17 mouse cellular contexts compared by ENCODE assay signal in the genomic region with DNA sequence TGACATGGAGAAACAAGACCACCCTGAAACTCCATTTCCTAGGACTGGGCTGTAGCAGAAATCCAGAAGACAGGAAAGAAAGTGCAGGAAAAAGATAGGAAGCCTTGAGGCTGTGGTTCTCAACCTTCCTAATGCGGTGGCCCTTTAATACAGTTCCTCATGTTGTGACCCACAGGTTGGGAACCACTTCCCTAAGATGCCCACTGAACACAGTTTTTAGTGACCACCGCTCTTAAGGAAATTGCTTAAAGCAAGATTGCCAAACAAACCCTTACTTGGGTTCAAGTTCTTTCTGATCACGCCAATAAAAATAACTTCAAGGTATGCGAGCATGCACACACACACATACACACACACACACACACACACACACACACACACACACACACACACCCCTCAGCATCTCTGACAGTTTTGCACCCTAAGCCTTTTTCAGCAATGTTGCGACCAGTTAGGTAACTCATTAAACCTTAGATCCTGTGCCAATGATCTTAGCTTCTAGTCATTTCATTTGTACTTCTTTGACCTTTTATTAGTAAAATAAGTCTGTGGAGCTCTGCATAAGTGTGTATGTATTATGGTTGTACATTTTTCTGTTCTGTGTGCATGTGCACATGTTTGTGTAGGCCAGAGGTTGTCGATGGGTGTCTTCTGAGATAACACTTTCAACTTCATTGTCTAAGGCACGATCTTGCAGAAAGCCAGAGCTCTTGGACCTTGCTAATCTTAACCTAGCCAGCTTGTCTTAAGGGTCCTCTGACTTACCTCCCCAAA. TPM values are rescaled to one million over a fixed set of nuclear protein-coding genes. Genes with fewer than 3 reads are reported as not detected.
DNase-seq lines count a peak whose midpoint lies in the region; ATAC-seq lines count a peak whose summit lies in the region.
"Had no signal": no experiment of that assay in that cellular context is flagged by ENCODE, and none has a peak within 500 bp of the region (broad histone marks: within the 10 kb centered on the region; RNA-seq: fewer than 3 reads in every experiment).

No protein-coding gene starts in this region.

- peak overlapping the region; percentile 45 for H3K27ac ChIP-seq in intestine, embryonic 16.5 days (ENCODE audit: low read length)
- 0 out of 2 replicates have a peak overlapping the region, but pooled peaks have one; percentile 31 for H3K27ac ChIP-seq in stomach, embryonic 15.5 days
- H3K27ac ChIP-seq: gastrocnemius, adult 2 months; heart, adult 2 months; hindbrain, embryonic 13.5 days; left cerebral cortex, adult 2 months; neural tube, embryonic 13.5 days had no signal

- peak; percentile 71 for ATAC-seq in intestine, embryonic 16.5 days
- ATAC-seq in stomach, embryonic 15.5 days (ENCODE audit: insufficient read depth, low FRiP score, low read depth) = no peak
- ATAC-seq: forebrain, embryonic 14.5 days had no signal

- 0 out of 2 replicates have a peak, but pooled peaks cover 2% of the 10 kb centered on the region for H3K4me1 ChIP-seq in intestine, embryonic 16.5 days (ENCODE audit: control insufficient read depth, insufficient read depth, low read length)
- no peaks in the 10 kb centered on the region for H3K4me1 ChIP-seq in stomach, embryonic 15.5 days
- H3K4me1 ChIP-seq: hindbrain, embryonic 13.5 days; neural tube, embryonic 13.5 days had no signal

- H3K4me2 ChIP-seq in intestine, embryonic 16.5 days (ENCODE audit: low read depth, low read length) = no peak overlapping the region
- H3K4me2 ChIP-seq in stomach, embryonic 15.5 days = no peak overlapping the region
- H3K4me2 ChIP-seq: hindbrain, embryonic 13.5 days; neural tube, embryonic 13.5 days had no signal

- intact Hi-C loops in heart, postnatal 25 days (cut with DNase I) = no loop called here

- H3K36me3 ChIP-seq in intestine, embryonic 16.5 days (ENCODE audit: control insufficient read depth, insufficient read depth, low read length) = no peaks in the 10 kb centered on the region
- H3K36me3 ChIP-seq in stomach, embryonic 15.5 days = no peaks in the 10 kb centered on the region
- H3K36me3 ChIP-seq: hindbrain, embryonic 13.5 days; neural tube, embryonic 13.5 days had no signal

- peak; percentile 24 for DNase-seq in heart, adult 11 months
- no peak for DNase-seq in heart, postnatal 25 days (ENCODE audit: low spot score)
- peak; percentile 43 for DNase-seq in kidney, postnatal 14 days
- no peak for DNase-seq in spleen, postnatal 4 days (ENCODE audit: low spot score in 2 of 2)
- no peak for DNase-seq in adrenal gland, postnatal 36 days
- DNase-seq in thymus, postnatal 14 days = no peak
- DNase-seq: adrenal gland, postnatal 14 days; cerebellum, adult 9-11 months; gastrocnemius, adult 2 months; heart, adult 2 months had no signal

- no peak overlapping the region for H3K4me3 ChIP-seq in intestine, embryonic 16.5 days (ENCODE audit: low read length)
- H3K4me3 ChIP-seq in stomach, embryonic 15.5 days (replicated peaks) = no peak overlapping the region
- H3K4me3 ChIP-seq: gastrocnemius, adult 2 months; heart, adult 2 months; hindbrain, embryonic 13.5 days; left cerebral cortex, adult 2 months; neural tube, embryonic 13.5 days had no signal

- H3K9me3 ChIP-seq in intestine, embryonic 16.5 days (ENCODE audit: control insufficient read depth, low read length) = no peaks in the 10 kb centered on the region
- H3K9me3 ChIP-seq in stomach, embryonic 15.5 days = no peaks in the 10 kb centered on the region
- H3K9me3 ChIP-seq: hindbrain, embryonic 13.5 days; neural tube, embryonic 13.5 days had no signal

- WGBS in intestine, embryonic 16.5 days = 81% methylated on average over 7 of the region's 7 CpGs
- WGBS in stomach, embryonic 15.5 days = 84% methylated on average over 7 of the region's 7 CpGs

- H3K9ac ChIP-seq in intestine, embryonic 16.5 days (ENCODE audit: low read depth, low read length) = no peak overlapping the region
- no peak overlapping the region for H3K9ac ChIP-seq in stomach, embryonic 15.5 days
- H3K9ac ChIP-seq: hindbrain, embryonic 13.5 days; neural tube, embryonic 13.5 days had no signal

- no peaks in the 10 kb centered on the region for H3K27me3 ChIP-seq in intestine, embryonic 16.5 days (replicated peaks; ENCODE audit: control insufficient read depth, insufficient read depth, low read length)
- H3K27me3 ChIP-seq in stomach, embryonic 15.5 days (replicated peaks) = no peaks in the 10 kb centered on the region
- H3K27me3 ChIP-seq: CH12.LX; hindbrain, embryonic 13.5 days; neural tube, embryonic 13.5 days had no signal

RNA-seq across cellular contexts. Expression of a gene that starts 53.1 kb away (rescaled TPM):
- total RNA-seq in heart, postnatal 25 days (2021) = 1 to 10 TPM; 6.8 to 8.2 TPM
- polyA plus RNA-seq in intestine, embryonic 16.5 days (2015; fragmentation: Nextera tagmentation; extraction: Ambion mirVana) = 36.8 and 39.5 TPM in 2 replicates
- polyA plus RNA-seq in stomach, embryonic 15.5 days (2015; fragmentation: Nextera tagmentation; extraction: Ambion mirVana) = 36.4 and 38.3 TPM in 2 replicates
- total RNA-seq in adrenal gland, postnatal 36 days (2021) = 10 to 100 TPM; 11.0 to 14.2 TPM

Comparison
In these comparisons a context has a peak if more than half of its experiments do, and no peak if none do; other contexts are left out.
1. DNase-seq: peak in heart, adult 11 months (single experiment) and kidney, postnatal 14 days (single experiment); none in heart, postnatal 25 days (single experiment), spleen, postnatal 4 days (0 of 2), adrenal gland, postnatal 36 days (0 of 2) and thymus, postnatal 14 days (single experiment).